Comparison of ENCODE assay signal across 8 mouse cellular contexts in the genomic region with DNA sequence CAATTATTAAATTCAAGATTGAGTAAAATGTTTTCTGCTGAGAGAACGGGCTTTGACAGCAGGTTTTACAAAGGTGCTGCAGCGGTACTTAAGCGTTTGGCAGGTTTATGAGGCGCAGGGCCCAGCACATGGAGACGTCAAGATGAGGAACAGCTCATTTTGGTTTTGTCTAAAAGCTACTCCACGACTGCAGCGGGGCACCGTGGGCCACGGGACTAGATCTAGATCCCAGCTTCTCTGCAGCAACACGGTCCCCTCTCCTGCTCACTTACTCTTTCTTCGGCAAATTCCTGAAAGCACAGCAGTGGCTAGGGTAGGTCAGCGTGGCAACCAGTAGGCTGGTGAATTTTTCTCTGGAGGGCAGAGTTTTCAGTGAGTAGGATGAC. TPM values are rescaled to one million over a fixed set of nuclear protein-coding genes. Genes with fewer than 3 reads are reported as not detected.
A peak's percentile ranks its signal among the peaks of the same experiment; 100 is the strongest.
DNase-seq lines count a peak whose midpoint lies in the region; ATAC-seq and TF ChIP-seq lines count a peak whose summit lies in the region.

No protein-coding gene starts in this region.

- H3K27ac ChIP-seq in cerebellum, adult 2 months (ENCODE audit: insufficient read depth, low read length), result no peak overlapping the region
- H3K27ac ChIP-seq in lung, embryonic 16.5 days (ENCODE audit: low read length), result no peak overlapping the region
- no peak overlapping the region for H3K27ac ChIP-seq in liver, embryonic 13.5 days
- no peak overlapping the region for H3K27ac ChIP-seq in stomach, postnatal 0 days (replicated peaks)

- no peaks in the 10 kb centered on the region for H3K4me1 ChIP-seq in cerebellum, adult 2 months (ENCODE audit: control insufficient read depth, insufficient read depth, low read length)
- H3K4me1 ChIP-seq in lung, embryonic 16.5 days (replicated peaks; ENCODE audit: control insufficient read depth, insufficient read depth, low read length), result no peaks in the 10 kb centered on the region
- H3K4me1 ChIP-seq in liver, embryonic 13.5 days (replicated peaks), result no peaks in the 10 kb centered on the region
- H3K4me1 ChIP-seq in stomach, postnatal 0 days (replicated peaks; ENCODE audit: control insufficient read depth, insufficient read depth), result no peaks in the 10 kb centered on the region

- TF ChIP-seq EP300 in stomach, postnatal 0 days (optimal IDR thresholded peaks at IDR 0.05), result no peak

- no peaks in the 10 kb centered on the region for H3K27me3 ChIP-seq in cerebellum, adult 2 months (ENCODE audit: control insufficient read depth, insufficient read depth, low read length)
- H3K27me3 ChIP-seq in lung, embryonic 16.5 days (ENCODE audit: control insufficient read depth, insufficient read depth, low read depth, low read length), result no peaks in the 10 kb centered on the region
- H3K27me3 ChIP-seq in liver, embryonic 13.5 days, result no peaks in the 10 kb centered on the region
- H3K27me3 ChIP-seq in stomach, postnatal 0 days (ENCODE audit: control insufficient read depth, insufficient read depth, low read length), result no peaks in the 10 kb centered on the region

- H3K4me3 ChIP-seq in cerebellum, adult 2 months (replicated peaks; ENCODE audit: insufficient read depth, low read depth, low read length), result peak overlapping the region; percentile 10
- H3K4me3 ChIP-seq in lung, embryonic 16.5 days (ENCODE audit: low read length), result peak overlapping the region; percentile 3
- no peak overlapping the region for H3K4me3 ChIP-seq in liver, embryonic 13.5 days (replicated peaks)
- no peak overlapping the region for H3K4me3 ChIP-seq in stomach, postnatal 0 days (ENCODE audit: low read depth, low read length)

- H3K4me2 ChIP-seq in lung, embryonic 16.5 days (ENCODE audit: low read depth, low read length), result peak overlapping the region; percentile 25
- H3K4me2 ChIP-seq in liver, embryonic 13.5 days, result 0 out of 2 replicates have a peak overlapping the region, but pooled peaks have one; percentile 12
- H3K4me2 ChIP-seq in stomach, postnatal 0 days (replicated peaks; ENCODE audit: low read depth), result peak overlapping the region; percentile 37; the same call in 1 of the 2 replicates

- no peak for TF ChIP-seq POLR2A in cerebellum, adult 2 months (IDR thresholded peaks at IDR 0.05; ENCODE audit: borderline replicate concordance, insufficient read depth, low read length)

- no peaks in the 10 kb centered on the region for H3K9me3 ChIP-seq in lung, embryonic 16.5 days (ENCODE audit: control insufficient read depth, low read length)
- no peaks in the 10 kb centered on the region for H3K9me3 ChIP-seq in liver, embryonic 13.5 days (replicated peaks)
- H3K9me3 ChIP-seq in stomach, postnatal 0 days (ENCODE audit: control insufficient read depth, low read length), result no peaks in the 10 kb centered on the region

- H3K9ac ChIP-seq in lung, embryonic 16.5 days (ENCODE audit: low read length), result no peak overlapping the region
- H3K9ac ChIP-seq in liver, embryonic 13.5 days, result no peak overlapping the region
- no peak overlapping the region for H3K9ac ChIP-seq in stomach, postnatal 0 days (ENCODE audit: low read length)

- WGBS in cerebellum, adult 2 months, result 42% methylated on average over 12 of the region's 12 CpGs
- WGBS in lung, embryonic 16.5 days, result 47% methylated on average over 12 of the region's 12 CpGs
- 45% methylated on average over 12 of the region's 12 CpGs for WGBS in liver, embryonic 13.5 days (ENCODE audit: insufficient replicate concordance)
- WGBS in stomach, postnatal 0 days, result 49% methylated on average over 12 of the region's 12 CpGs

- DNase-seq in cerebellum, adult 2 months, result no peak
- no peak for DNase-seq in cerebellum, postnatal 25 days
- DNase-seq in lung, postnatal 25 days (ENCODE audit: low spot score), result no peak
- DNase-seq in liver, embryonic 13.5 days, result no peak
- peak; percentile 11 for DNase-seq in stomach, postnatal 0 days (ENCODE audit: low spot score)
- no peak for DNase-seq in gastrocnemius, adult 18-20 months (ENCODE audit: low spot score)
- DNase-seq in ovary, postnatal 14 days (ENCODE audit: low spot score), result no peak

- no peak for TF ChIP-seq CTCF in cerebellum, adult 2 months (IDR thresholded peaks at IDR 0.05; ENCODE audit: borderline replicate concordance, insufficient read depth, low read depth, low read length)
- no peak for TF ChIP-seq CTCF in stomach, postnatal 0 days (IDR thresholded peaks at IDR 0.05; ENCODE audit: low read depth)

- peak; percentile 15; the same call in 1 of the 2 replicates for ATAC-seq in lung, embryonic 16.5 days (ENCODE audit: low read depth)
- ATAC-seq in liver, embryonic 13.5 days (ENCODE audit: low read depth), result no peak
- no peak for ATAC-seq in stomach, postnatal 0 days (ENCODE audit: low FRiP score, low TSS enrichment)

- no peaks in the 10 kb centered on the region for H3K36me3 ChIP-seq in lung, embryonic 16.5 days (ENCODE audit: control insufficient read depth, insufficient read depth, low read length)
- H3K36me3 ChIP-seq in liver, embryonic 13.5 days, result no peaks in the 10 kb centered on the region
- H3K36me3 ChIP-seq in stomach, postnatal 0 days (ENCODE audit: control insufficient read depth, insufficient read depth, low read length), result no peaks in the 10 kb centered on the region

RNA-seq across cellular contexts. Expression of gene Lhcgr, which starts 38.3 kb away (rescaled TPM):
- polyA plus RNA-seq in cerebellum, adult 2 months (2012; rRNA removed), result 0.19 and 0.23 TPM in 2 replicates
- 0.38 TPM in 1 of 2 replicates, not detected in the other for polyA plus RNA-seq in lung, embryonic 16.5 days (2015; fragmentation: Nextera tagmentation; extraction: Ambion mirVana)
- not detected in 2 replicates for polyA plus RNA-seq in liver, embryonic 13.5 days (2015; fragmentation: Nextera tagmentation; extraction: Ambion mirVana)
- 0.02 TPM in 1 of 2 replicates, not detected in the other for polyA plus RNA-seq in stomach, postnatal 0 days (2015; fragmentation: Nextera tagmentation; extraction: Ambion mirVana)
- total RNA-seq in gastrocnemius, adult 18-20 months (2021), result not detected

Comparison
In these comparisons a context has a peak if more than half of its experiments do, and no peak if none do; other contexts are left out.
1. H3K4me3 ChIP-seq: peak in cerebellum, adult 2 months (single experiment) and lung, embryonic 16.5 days (single experiment); none in liver, embryonic 13.5 days (single experiment) and stomach, postnatal 0 days (single experiment).
2. Peak in every context shown above with its lines, with median percentiles within 50 percentile points of each other: H3K4me2 ChIP-seq.